Mouse (Mus musculus) T-helper 17 cell (primary cell): ENCODE measurements around the gene Cltrn.

Source experiments
- in situ Hi-C, 2 experiments: fragments of 300-600 bp; cut with MboI, MseI; formaldehyde crosslinking; loops; 1 replicate in 1 of 2; 2 replicates in 1 of 2; pipeline ENCODE4 v1.15.1; 2025; ENCODE audit warnings: high pct_unique_total_duplicates in 2 of 2

Cltrn gene

DNA sequence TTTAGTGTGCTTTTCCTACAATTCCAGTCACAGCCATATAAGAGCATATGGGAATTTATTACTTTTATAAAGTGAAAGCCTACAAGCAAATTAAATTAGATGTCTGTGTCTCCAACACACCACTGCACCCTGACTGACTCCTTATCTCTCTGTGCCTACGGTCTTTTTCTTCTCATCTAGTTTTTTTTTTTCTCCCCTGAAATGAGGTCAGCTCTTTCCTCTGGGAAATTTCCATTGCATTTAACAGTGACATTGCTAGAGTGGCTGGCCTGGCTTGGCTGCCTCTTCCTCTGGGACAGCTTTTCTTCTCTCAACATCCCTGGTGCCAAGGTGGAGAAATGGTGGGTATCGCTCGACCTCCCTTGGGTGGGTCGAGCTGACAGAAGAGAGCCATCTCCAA is at the start of gene Cltrn:
Gene Cltrn (plus strand): TSS at position 249 of the 400 bp plus-strand sequence.
- in situ Hi-C loops = no loop called here

DNA sequence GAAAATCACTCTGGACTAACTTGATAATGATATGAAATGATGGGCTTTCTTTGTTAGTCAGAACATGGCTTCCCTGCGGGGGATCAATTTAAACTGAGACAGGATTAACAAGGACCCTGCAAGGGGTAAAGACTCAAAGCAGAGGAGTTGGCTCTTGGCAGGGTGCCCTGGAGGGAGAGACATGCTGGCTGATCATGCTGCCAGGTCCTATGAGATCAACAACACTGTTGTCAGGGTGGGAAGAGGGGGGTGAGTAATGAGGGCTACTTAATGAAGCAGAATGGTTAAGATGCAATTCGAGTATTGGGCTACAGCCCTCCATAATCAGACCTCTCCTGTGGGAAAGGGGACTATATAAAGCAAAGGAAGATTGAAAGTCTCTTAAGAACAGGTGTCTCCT is 49.7 kb upstream of the Cltrn start:
- in situ Hi-C loops = no loop called here

DNA sequence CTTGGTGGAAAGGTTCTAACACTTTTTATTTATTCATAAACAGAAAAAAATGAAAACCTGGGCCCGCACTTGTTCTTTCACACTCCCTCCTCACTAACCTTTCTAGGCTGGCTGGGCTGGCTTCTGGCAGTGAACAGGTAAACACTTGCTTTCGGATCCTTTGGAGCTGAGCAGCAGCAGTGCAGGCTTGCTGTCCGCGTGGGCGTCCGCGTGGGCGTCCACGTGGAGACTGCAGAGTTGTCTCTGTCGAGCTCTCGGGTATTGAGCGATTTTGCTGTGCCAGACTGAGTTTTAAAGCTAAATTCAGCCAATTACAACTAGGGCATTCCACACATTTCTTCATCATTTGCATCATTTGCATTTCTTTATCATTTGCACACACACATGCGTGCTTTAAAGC is 46.6 kb upstream of the Cltrn start:
- in situ Hi-C loops = no loop called here

DNA sequence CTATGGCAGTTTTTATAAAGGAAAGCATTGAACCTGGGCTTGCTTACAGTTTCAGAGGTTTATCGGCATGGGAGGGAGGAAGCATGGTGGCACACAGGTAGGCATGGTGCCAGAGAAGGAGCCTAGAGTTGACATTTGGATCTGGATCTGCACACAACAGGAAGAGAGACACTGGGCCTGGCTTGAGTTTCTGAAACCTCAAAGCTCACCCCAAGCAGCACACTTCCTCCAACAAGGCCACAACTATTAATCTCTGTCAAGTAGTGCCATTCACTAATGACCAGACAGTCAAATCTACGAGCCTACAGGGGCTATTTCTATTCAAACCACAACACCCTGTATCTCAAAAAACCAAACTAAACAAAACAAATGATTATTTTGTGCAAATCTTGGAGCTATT is 41.9 kb upstream of the Cltrn start:
- in situ Hi-C loops = no loop called here

DNA sequence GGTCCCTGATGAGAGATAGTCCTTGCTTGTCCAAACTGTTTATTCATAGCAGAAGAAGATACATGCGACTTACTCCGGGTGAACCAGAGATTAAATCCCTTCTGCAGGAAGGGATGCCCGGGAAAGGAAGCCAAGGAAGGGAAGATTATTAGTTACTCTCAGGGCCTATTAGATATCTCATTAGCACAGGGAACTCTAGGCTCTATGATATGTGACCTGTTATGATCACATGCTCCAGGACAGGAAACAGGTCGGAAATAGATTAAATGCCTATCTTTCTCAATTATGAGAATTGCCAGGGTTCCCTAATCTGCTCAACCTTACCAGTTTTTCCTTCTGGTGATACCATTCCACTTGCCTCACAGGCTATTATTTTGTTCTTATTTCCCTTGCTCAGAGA is 32.9 kb upstream of the Cltrn start:
- in situ Hi-C loops = no loop called here

DNA sequence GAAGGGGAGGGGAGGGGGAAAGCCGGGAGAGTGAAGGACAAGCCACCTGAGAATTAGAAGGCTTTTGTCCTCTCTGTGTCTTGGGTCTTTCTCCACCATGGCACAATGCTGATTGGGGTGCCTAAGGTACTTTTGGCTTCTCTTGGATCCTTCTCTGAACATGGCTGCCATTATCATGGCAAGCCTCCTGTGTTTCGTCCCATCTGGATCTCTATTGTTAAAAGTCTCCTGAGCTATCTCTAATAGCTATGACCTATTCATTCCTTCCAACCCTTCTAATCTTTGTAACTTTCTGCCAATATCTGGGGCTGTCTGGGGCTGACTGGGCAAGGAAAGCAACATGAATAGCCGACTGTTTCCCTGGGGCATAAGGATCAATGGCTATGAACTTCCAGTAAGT is 30.1 kb upstream of the Cltrn start:
- in situ Hi-C loops = no loop called here

DNA sequence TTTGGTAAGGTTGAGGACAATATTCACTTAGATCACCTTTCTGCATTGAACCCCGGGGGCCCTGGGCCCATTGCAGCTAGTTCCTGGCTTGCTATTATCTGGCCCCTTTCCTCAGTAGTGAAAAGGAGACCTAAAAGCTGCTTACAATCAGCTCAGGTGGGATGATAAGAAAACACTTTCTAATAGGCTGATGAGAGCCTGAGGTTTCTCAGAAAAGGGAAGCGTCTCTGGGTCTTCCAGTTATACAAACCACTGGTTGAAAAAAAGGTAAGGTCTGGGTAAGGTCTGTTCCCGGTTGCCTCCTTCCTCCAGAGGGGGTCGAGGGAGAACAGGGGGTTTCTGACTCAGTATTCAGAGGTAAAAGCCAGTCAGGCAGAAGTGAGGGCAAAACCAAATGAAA is 29.6 kb upstream of the Cltrn start:
- in situ Hi-C loops = no loop called here

DNA sequence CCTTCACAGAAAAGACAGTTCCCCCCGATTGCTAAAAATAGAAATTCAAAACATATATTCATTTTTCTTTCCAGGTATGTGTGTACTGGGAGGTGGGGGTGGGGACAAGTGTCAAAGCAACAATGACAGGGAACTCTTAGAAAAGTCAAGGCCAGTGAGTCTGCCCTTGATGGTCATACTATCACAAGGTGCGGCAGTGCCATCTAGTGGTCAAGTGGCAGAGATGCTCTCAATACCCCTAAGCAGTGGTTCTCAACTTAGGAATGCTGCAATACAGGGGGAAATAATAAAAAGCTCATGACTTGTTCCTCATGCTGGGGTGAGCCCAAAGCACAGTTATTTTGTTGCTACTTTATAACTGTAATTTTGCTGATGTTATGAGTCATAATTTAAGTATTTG is 22.4 kb upstream of the Cltrn start:
- in situ Hi-C loops = loop anchor here (5.0 to 10.0 kb wide), 2 partner anchors 129 to 1101 kb away; partner anchors contain the start of gene S100g (in 1 of the 2)

DNA sequence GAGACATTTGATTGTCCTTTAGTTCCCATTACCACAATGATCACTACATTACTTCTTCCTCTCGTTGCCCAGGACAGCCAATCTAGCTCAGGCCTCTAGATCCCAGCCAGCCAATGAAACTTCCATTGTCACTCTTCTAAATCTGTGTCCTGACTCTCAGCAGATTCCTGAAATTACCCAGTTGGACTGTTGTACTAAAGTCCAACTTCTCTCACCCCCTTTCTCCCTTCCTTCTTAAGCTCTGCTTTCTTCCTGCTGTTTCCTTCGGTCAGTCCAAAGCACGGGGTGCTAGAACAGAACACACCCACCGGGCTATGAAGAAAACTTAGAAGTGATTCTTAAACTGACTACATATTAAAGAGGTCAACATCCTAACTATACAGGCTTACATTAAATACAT is 19.7 kb upstream of the Cltrn start:
- in situ Hi-C loops = loop anchor here (5.0 to 10.0 kb wide), 2 partner anchors 132 to 1104 kb away; partner anchors contain the start of gene S100g (in 1 of the 2)

DNA sequence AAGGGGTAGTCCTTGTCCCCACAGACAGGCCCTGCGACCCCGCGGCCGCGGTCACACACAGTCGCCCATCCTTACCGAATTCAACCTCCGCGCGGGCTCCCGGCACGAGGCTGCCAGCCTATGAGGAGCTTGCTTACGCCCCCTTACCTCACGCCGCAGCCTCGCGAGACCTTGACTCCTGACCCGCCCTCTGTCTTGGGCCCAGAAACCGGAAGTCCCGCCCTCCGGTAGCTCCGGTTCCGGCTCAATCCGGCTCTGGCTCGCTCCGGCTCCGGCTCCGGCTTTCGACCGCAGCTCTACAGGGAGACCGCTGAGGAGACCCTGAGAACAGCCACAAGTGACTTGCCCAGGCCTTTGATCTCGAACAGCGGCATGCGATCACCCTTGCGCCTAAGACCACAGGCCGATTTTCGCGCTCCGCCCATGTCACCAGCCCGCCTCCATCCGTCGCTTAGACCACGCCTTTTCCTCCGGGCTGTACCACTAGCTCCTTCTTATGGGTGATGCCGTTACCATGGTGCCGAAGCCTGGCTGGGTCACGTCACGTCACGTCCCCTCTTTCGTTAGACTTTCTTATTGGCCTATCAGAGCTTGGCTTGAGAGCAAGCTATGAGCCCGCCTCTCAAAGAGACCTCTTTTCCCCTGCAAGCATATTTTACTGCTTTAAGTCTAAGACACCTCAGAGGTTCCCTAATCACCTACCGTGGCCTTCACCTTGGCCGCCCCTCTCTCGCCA is 12.4 kb upstream of the Cltrn start, which contains the start of gene Siah1b:
Gene Siah1b (minus strand): TSS at position 454 of the 736 bp plus-strand sequence.
- in situ Hi-C loops = loop anchor here in 1 of 2 experiments (10.0 kb wide), 1 partner anchor 339 kb away; the partner anchor contains the start of gene Piga

DNA sequence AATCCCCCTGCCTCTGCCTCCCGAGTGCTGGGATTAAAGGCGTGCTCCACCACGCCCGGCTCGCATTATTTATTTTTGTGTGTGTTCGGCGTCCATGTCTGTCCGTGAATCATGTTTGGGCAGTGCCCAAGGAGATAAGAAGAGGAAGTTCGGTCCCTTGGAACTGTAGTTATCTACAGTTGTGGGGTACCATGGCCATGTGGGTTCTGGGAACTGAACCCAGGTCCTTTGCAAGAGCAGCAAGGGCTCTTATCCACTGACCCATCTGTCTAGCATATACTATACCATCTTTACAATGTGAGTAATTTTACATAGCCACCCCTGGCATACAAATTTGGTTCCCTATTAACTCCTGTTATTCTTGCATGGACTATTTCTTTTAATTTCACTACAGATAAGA is 6.6 kb upstream of the Cltrn start:
- in situ Hi-C loops = no loop called here

DNA sequence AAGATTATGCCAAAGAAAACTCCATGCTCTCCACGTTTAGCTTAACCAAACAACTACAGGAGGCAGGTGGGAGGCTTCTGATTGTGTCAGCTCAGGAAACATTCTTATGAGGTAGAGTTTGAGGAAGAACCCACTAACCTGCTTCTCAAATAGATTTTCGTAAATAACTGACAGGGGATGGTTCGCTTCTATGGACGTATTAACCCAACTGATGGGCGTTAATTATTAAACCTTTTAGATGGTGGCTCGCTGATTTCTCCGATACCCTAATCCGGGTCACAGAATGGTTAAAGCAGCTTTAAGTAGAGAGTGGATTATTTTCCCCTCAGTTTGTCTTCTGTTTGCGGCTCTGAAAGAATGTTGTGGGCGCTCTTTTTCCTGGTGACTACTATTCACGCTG is 1.3 kb downstream of the Cltrn start:
- in situ Hi-C loops = no loop called here

DNA sequence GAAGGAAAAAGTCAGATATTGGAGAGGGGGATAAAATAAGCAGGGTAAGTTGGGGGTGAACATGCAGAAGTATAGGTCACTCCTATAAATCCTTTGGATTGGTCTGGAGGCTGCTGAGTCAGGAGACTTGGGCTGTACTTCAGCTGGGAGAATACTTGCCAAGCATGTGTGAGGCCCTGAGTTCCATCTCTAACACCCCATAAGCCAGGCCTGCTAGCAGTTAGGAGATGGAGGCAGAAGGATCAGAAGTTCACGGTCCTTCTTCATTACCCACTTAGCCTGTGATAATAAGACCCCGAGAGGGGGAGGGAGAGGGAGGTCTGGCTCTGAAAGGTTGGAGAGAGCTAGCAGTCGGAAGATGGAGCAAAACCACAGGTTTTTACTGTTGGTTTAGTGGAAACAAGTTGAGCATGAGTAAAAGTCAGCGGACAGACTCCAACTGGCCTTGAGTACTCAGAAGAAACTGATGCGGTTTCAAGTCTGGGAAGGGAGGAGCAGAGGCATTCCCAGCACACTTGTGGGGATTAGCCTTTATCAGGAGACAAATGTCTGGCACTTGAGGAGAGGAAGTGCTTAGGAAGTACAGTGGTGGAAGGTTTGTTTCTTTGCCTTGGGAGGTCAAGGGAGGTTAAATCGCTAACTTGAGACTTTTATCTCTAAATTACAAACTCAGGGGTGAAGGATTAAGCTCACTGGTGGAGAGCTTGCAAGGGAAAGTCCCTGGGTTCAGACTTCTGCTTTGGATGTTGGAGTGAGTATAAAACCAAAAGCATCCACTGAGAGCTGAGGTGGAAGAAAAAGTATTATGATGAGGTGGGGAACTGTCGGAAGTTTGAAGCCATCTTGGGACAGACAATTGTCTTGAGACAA is 3.9 kb downstream of the Cltrn start:
- in situ Hi-C loops = no loop called here

DNA sequence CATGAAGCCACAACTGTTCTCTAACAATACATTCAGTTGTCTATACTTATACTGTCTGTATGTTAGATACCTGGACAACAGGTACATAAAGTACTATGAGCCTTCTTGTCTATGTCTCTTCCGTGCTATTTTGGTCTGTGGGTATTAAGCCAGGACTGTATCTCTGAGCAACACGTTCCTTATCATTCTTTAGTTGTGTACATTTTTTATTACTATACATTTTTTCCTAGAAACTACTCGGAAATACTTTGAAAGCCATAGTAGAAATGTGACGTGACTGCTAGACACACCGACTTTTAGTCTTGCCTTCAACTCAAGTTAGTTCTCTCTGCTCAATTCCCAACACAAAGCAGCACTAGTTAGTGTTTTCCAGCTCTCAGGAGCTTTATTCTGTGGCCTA is 4.8 kb downstream of the Cltrn start:
- in situ Hi-C loops = no loop called here

DNA sequence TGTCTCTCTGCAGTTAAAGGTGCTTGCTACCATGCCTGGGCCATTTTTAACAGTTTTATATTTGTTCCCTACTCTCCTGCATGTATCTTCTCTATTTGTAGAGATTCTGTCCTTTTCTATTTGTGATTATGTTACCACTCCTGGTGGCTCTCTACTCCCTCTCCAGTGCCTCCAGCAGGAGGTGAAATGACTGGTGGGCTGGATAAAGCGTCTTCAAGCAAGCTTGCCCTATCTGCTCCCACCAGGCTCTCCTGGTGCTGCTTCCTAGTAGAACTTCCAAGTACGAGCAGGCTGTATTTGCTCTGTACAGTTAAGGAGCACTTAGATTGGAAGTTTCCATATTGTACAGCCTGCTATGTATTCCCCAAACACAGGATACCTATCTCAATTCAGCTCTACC is 7.2 kb downstream of the Cltrn start:
- in situ Hi-C loops = no loop called here

DNA sequence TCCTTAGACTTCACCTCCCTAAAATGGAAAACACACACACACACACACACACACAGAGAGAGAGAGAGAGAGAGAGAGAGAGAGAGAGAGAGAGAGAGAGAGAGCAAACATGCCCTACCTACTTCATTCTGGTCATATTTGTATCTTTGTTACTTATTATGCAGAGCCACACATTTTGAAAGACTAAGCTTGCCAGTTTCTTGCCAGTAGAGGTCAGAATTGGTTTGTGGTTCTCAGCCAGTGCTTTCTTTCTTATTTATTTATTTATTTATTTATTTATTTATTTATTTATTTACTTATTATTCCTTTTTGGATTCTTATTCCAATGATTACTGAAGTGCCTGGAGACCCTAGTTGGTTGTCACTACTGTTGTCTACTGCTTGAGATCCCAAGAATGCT is 12.9 kb downstream of the Cltrn start:
- in situ Hi-C loops = no loop called here

DNA sequence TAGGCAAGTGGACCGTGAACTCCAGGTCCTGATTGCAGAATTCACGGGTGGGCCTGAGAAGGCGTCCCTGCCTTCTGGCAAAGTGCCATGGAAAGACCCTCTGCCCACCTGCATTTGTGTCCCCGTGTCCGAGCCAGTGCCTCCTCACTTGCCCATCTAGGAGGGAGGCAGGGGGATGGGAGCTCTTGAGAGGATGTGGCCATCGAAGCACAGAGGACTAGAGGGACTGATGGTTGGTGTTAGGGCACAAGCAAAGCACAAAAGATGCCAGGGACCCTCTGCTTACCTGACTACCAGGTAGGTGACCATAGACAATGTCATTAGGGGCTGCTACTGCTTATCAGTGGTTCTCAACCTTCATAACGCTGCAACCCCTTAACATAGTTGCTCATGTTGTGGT is 13.6 kb downstream of the Cltrn start:
- in situ Hi-C loops = no loop called here

DNA sequence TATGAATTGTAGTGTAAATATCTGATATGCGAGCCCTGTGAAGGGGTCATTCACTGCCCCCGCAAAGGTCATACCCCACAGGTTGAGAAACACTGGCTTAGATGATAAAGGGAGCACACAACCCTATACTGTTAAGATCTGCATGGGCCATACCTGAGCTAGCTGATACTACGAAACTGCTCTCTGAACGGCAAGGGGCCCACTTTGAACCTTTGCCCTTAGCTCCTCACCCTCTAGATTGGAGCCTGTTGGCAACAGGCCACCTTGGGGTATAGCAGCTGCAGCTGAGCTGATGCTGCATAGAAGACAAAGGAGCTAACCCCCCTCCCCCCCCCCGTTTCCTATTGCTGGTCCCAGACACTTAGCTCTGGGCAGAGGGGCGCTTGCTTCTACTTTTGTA is 14.0 kb downstream of the Cltrn start:
- in situ Hi-C loops = no loop called here

DNA sequence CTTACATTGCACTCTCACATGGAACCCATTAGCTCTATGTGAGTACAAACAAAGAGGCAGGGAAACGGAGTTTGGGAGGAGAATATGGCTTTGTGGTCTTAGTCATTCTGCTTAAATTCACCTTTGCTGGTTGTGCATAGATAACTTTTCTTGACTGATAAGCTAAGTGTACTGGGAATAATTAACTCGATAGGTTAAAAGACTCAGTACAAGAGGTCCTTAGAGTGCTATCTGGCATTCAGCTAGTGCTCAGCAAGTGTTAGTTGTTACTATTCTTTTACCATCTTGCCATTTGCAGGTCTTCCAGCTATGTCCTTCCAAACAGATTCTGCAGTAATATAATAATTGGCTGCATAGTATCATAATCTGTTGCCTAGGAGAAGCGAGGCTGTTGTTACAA is 22.5 kb downstream of the Cltrn start:
- in situ Hi-C loops = no loop called here

DNA sequence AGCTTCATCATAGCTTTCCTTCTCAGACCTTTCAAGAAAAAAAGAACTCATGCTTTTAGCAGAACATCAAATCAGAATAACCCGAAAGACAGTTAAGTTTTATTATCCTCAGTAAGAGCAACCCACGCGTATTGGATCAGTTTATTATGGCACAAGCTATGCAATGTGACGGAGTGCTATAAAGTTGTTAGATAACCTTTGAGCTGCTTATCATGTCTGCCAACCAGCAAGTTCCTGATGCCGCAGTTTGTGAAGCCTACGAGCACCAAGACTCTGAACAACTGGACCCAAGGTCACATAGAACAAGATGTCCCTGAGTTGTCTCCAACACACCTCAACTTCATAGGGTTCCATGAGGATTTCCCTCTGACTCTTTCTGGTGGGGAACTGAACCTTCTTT is 25.1 kb downstream of the Cltrn start:
- in situ Hi-C loops = no loop called here

DNA sequence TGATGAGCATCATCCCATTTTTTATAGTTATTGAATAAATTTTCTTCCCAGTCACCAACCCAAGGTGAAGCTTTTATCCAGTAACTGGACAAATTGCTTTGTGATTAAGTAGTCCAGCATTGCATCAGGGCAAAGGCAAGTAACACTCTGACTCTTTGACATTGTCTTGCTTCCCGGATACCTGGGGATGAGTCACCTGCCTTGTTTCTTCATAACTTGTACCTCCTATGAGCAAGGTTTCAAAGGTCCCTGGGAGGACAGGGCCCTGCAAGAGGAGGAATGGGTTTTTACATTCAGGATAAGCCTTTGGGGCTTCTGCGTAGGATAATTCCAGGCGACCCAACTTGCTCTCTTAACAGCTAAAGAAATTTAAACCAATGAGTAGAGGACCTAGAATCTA is 35.3 kb downstream of the Cltrn start:
- in situ Hi-C loops = no loop called here

DNA sequence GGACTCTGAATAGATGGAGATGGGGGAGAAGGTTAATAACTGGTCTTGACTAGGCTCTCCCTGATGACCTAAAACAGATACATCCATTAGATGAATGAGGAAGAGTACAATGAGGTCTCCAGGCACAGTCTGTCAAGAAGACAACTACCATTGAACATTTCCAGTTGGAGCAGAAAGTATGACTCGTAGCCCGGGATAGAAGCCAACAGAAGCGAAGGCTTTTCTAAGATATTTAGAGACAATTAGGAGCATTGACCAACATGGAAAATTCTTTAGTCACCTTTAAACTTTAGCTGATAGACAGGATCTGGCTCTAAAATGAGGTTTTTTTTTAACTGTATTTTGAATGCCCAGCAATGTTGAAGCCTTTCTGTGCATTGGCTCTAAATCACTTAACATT is 44.9 kb downstream of the Cltrn start:
- in situ Hi-C loops = no loop called here
